Mouse (Mus musculus): ENCODE measurements around the gene Esrp2.

DNA sequence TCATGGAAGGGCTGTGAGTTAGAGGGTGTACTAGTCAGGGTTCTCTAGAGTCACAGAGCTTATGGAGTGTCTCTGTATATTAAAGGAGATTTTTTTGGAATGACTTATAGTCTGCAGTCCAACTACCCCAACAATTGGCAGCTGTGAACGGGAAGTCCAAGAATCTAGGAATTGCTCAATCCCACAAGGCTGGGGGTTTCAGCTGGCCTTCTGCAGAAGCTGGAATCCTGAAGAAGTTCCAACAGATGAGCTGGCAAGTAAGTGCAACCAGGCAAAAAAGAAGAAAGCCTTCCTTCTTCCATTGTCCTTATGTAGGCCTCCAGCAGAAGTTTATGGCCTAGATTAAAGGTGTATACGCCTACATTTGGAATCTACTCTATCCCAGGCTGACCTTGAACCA lies 8.6 kb upstream of the Esrp2 start:
- TF ChIP-seq POLR2A (IDR thresholded peaks at IDR 0.05; ENCODE audit: extremely low read depth, insufficient read depth, low read length) (no peak), CTCF (IDR thresholded peaks at IDR 0.05; ENCODE audit: extremely low read depth, insufficient read depth, low read length) (no peak)

All from cortical plate, adult 2 months (tissue).